Mouse (Mus musculus): ENCODE results near the gene Ulk3.

Gene Ulk3

GRCm38 (mm10) chr9:57644944-57645893 is 56.0 kb downstream of the Ulk3 start:
- peak; percentile 95 for DNase-seq
